Mouse (Mus musculus) stomach, embryonic 16.5 days (tissue): ENCODE measurements at regions not wholly inside any gene's neighbourhood (a gene's known extent, or its start where the extent isn't known, plus 50 kb on each side); places are given as distances from the start of the nearest gene placed in this dataset.

Experiments
- ATAC-seq: fragments of 200-750 bp; cut with Nextera tagmentation; 2 replicates; pipeline ENCODE4 v1.8.0; 2017; ENCODE audit warnings: moderate number of reproducible peaks, moderate TSS enrichment; ENCODE audit not compliant: insufficient read depth, low FRiP score
- H3K27ac ChIP-seq: fragments of 300-500 bp; sonication (generic); 2 replicates; pipeline ENCODE4 v1.5.1; 2014; ENCODE audit warnings: low read length
- H3K27me3 ChIP-seq: fragments of 300-500 bp; sonication (generic); 2 replicates; pipeline ENCODE4 v1.6.1; 2014; ENCODE audit warnings: low read length, control low read depth, mixed read lengths; ENCODE audit not compliant: control insufficient read depth, insufficient read depth
- H3K36me3 ChIP-seq: fragments of 300-500 bp; sonication (generic); 2 replicates; pipeline ENCODE4 v1.6.1; 2014; ENCODE audit warnings: low read length; ENCODE audit not compliant: control insufficient read depth, insufficient read depth
- H3K4me1 ChIP-seq: fragments of 300-500 bp; sonication (generic); 2 replicates; pipeline ENCODE4 v1.6.1; 2014; ENCODE audit warnings: low read length, control low read depth, mixed read lengths; ENCODE audit not compliant: control insufficient read depth, insufficient read depth
- H3K4me2 ChIP-seq: fragments of 300-500 bp; sonication (generic); 2 replicates; pipeline ENCODE4 v1.6.1; 2014; ENCODE audit warnings: low read depth, low read length, mixed read lengths
- H3K4me3 ChIP-seq: fragments of 300-500 bp; sonication (generic); replicated peaks from 2 replicates; pipeline ENCODE4 v1.5.1; 2014; ENCODE audit warnings: mild to moderate bottlenecking, low read length
- H3K9ac ChIP-seq: fragments of 300-500 bp; sonication (generic); 2 replicates; pipeline ENCODE4 v1.6.1; 2014; ENCODE audit warnings: low read length
- H3K9me3 ChIP-seq: fragments of 300-500 bp; sonication (generic); replicated peaks from 2 replicates; pipeline ENCODE4 v1.6.1; 2016; ENCODE audit warnings: low read length, control low read depth; ENCODE audit not compliant: control insufficient read depth
- WGBS: fragments of 180-500 bp; shearing (Covaris S2); extraction: QIAGEN DNeasy Blood & Tissue Kit; methylation state at CpG from one replicate; pipeline ENCODE4 v1.1.7; 2014; 5-methylcytosine and 5-hydroxymethylcytosine counted together

DNA sequence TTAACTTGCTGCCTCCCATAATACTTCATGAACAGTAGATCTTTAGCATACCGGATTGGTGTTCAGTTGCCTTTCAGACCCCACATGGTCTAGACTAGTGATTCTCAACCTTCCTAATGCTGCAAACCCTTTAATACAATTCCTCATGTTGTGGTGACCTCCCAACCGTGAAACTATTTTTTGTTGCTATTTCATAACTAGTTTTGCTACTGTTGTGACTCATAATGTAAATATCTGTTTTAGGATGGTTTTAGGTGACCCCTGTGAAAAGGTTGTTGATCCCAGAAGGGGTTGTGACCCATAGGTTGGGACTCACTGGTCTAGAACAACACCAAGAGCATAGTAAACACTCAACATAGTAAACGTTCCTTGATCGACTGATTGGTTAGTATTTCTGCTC, 304.1 kb downstream of the Slc4a3 start:
- Histone ChIP-seq H3K4me3 (no peak overlapping the region), H3K9ac (no peak overlapping the region), H3K36me3 (no peaks in the 10 kb centered on the region), H3K27ac (no peak overlapping the region), H3K4me2 (no peak overlapping the region), H3K4me1 (no peaks in the 10 kb centered on the region), H3K9me3 (no peaks in the 10 kb centered on the region), H3K27me3 (no peaks in the 10 kb centered on the region)
- ATAC-seq, result no peak
- 92% methylated on average over 4 of the region's 4 CpGs for WGBS

DNA sequence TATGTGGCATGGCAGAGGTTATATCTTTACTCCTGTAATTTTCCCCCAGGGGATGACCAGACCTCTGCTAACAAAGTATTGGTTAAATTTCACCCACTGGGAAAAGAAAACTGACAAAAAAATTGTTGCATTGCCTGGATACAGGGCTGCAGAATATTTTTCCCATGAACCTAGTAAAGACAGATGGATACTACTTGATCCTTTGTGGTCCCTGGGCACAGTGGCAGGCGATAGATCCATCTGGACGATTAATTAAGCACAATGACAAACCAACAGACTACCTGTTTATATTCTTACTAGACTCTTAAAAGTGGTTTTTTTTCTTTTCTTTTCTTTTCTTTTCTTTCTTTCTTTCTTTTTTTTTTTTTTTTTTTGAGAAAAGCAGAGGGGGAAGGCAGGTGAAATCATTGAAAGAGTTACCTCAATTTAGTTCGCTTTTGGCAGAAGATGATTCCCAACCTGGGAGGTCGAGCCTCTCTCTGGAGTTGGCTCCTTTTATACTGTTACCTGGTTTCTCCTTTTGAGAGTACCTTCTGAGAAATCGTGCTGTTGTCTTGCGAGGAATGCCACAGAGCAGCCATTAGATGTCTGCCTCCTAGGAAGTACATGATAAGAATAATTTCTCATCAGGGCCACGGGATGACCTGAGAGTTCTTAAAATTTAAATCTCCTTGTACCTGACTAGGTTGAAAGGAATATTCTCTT, 312.6 kb downstream of the Slc4a3 start:
- H3K4me1 ChIP-seq, result no peaks in the 10 kb centered on the region
- H3K4me2 ChIP-seq, result no peak overlapping the region
- H3K9me3 ChIP-seq, result no peaks in the 10 kb centered on the region
- ATAC-seq, result no peak
- 80% methylated on average over 7 of the region's 7 CpGs for WGBS
- no peak overlapping the region for H3K27ac ChIP-seq
- no peaks in the 10 kb centered on the region for H3K36me3 ChIP-seq
- no peak overlapping the region for H3K9ac ChIP-seq
- H3K27me3 ChIP-seq, result no peaks in the 10 kb centered on the region
- no peak overlapping the region for H3K4me3 ChIP-seq

DNA sequence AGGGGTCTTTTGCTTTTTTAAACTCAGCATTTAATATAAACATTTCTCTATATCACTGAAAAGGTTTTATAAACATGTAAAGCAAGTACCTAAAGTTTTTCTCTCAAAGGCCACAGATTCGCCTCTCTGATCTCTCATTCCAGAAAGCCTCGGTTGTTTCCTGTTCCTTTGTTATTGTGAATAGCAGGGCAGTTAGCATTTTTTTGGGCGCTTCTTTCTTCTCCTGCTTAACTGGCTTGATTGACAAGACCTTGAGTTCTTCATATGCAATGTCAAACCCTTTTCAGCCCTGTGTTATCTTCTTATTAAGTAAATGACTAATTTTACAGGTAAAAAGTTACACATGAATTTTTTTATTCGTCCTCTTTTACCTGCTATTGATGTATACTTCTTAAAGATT, 316.7 kb downstream of the Slc4a3 start:
- Histone ChIP-seq H3K27me3 (no peaks in the 10 kb centered on the region), H3K4me2 (no peak overlapping the region), H3K4me1 (no peaks in the 10 kb centered on the region), H3K4me3 (no peak overlapping the region), H3K27ac (no peak overlapping the region), H3K9me3 (no peaks in the 10 kb centered on the region), H3K36me3 (no peaks in the 10 kb centered on the region), H3K9ac (no peak overlapping the region)
- WGBS, result 60% methylated on average over 4 of the region's 4 CpGs
- ATAC-seq, result no peak

DNA sequence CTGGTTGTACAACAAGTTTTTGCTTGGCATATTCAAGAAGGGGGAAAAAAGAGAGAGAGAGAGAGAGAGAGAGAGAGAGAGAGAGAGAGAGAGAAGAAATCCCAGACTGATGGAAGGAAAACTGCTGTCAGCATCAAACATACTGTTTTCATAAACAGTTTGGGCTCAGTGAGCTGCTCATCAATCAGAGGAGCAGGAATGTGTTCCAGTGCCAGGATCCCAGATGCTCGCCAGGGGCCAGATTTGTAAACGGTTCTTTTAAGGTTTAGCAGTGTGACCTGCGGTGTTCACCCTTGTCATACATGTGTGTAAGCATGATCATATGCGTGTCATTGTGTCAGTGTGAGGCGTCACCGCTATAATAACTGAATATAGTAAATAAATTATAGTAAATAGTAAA, 320.5 kb downstream of the Slc4a3 start:
- Histone ChIP-seq H3K9me3 (no peaks in the 10 kb centered on the region), H3K4me1 (no peaks in the 10 kb centered on the region), H3K27ac (no peak overlapping the region), H3K4me2 (no peak overlapping the region), H3K27me3 (no peaks in the 10 kb centered on the region), H3K9ac (no peak overlapping the region), H3K36me3 (no peaks in the 10 kb centered on the region), H3K4me3 (no peak overlapping the region)
- no peak for ATAC-seq
- 51% methylated on average over 6 of the region's 6 CpGs for WGBS

DNA sequence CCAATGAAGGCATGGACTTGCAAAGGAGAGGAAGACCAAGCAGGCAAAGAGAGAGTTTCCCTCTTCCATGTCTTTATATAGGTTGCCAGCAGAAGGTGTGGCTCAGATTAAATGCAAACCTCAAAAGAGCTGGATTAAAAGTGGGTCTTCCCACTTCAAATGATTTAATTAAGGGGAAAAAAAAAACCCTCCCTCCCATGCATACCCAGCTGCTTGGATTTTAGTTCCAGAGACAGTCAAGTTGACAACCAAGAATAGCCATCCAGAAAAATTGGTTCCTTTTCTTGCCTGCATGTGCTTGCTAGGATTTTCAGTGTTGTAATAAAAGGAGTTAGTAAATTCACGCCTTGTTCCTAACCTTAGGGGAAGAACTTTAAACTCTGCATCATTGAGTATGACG, 323.3 kb downstream of the Slc4a3 start:
- ATAC-seq, result no peak
- no peak overlapping the region for H3K27ac ChIP-seq
- WGBS, result 74% methylated on average over 2 of the region's 2 CpGs

DNA sequence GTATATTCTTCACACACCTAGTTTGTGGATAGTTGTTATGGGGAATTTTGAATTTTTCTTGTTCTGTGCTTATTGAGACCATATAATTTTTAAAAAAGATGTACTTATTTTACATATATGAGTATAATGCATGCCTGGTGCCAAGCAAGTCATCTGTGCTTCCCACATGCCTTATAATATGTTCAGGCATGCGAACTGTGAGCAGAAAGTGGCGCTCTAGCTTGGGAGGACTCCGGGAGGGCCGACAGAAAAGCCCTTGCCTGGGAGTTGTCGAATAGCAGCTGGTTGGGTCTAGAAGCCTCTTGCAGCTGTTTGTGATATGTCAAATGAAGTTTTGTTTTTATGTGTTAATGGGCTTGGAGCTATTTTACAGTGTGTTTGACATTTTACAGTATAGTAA, 323.8 kb downstream of the Slc4a3 start:
- Histone ChIP-seq H3K9ac (no peak overlapping the region), H3K4me1 (no peaks in the 10 kb centered on the region), H3K4me2 (no peak overlapping the region), H3K27ac (no peak overlapping the region), H3K27me3 (no peaks in the 10 kb centered on the region), H3K9me3 (no peaks in the 10 kb centered on the region), H3K36me3 (no peaks in the 10 kb centered on the region), H3K4me3 (no peak overlapping the region)
- no peak for ATAC-seq
- 48% methylated on average over 5 of the region's 5 CpGs for WGBS

More for the DNA sequence above, 323.3 kb downstream of the Slc4a3 start:
- Histone ChIP-seq H3K4me2 (no peak overlapping the region), H3K4me3 (no peak overlapping the region), H3K27me3 (no peaks in the 10 kb centered on the region), H3K9ac (no peak overlapping the region), H3K9me3 (no peaks in the 10 kb centered on the region), H3K36me3 (no peaks in the 10 kb centered on the region), H3K4me1 (no peaks in the 10 kb centered on the region)

DNA sequence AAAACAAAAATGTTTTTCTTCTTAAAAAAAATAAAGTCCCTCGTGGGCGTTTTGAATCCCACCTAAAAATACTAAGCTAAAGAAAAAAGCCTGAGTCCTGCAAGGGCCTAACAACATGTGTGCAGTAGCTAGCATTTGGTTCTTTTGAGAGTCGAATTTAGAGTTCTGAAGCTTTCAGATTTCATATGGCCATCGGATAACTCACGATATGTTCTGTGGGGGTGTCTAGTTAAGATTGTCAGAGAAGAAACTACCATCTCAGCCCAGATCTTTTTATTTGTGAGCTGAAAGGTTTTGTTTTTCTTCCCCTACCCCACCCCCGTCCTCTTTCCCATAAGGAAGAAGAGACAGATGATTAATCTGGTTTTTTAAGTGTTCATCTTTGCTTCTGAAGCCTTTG, 327.8 kb downstream of the Slc4a3 start:
- H3K9me3 ChIP-seq, result no peaks in the 10 kb centered on the region
- H3K36me3 ChIP-seq, result no peaks in the 10 kb centered on the region
- H3K4me3 ChIP-seq, result no peak overlapping the region
- ATAC-seq, result no peak
- no peak overlapping the region for H3K27ac ChIP-seq
- no peaks in the 10 kb centered on the region for H3K4me1 ChIP-seq
- no peak overlapping the region for H3K9ac ChIP-seq
- no peaks in the 10 kb centered on the region for H3K27me3 ChIP-seq
- no peak overlapping the region for H3K4me2 ChIP-seq
- WGBS, result 86% methylated on average over 6 of the region's 6 CpGs

DNA sequence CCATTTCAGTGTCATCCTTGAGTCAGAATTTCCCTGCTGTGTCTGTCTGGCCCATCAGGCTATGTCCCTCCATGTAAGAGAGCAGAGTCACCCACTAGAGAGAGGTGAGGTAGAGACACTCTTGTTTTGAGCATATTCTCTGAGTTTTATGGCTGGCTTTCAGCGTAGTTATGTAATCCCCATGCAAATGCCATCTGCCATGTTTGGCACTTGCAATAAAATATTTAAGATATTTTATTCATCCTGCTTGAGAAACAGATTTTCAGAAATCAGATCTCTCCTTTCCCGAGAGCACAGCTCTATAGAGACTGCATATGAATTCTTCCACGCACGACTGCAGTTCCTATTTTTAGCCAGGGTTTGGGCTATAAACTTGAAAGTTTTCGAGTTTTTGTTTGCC, 331.1 kb downstream of the Slc4a3 start:
- ATAC-seq, result no peak
- Histone ChIP-seq H3K27ac (no peak overlapping the region), H3K9me3 (no peaks in the 10 kb centered on the region), H3K27me3 (no peaks in the 10 kb centered on the region), H3K4me3 (no peak overlapping the region), H3K9ac (no peak overlapping the region), H3K36me3 (no peaks in the 10 kb centered on the region), H3K4me2 (no peak overlapping the region), H3K4me1 (no peaks in the 10 kb centered on the region)
- 78% methylated on average over 5 of the region's 5 CpGs for WGBS

DNA sequence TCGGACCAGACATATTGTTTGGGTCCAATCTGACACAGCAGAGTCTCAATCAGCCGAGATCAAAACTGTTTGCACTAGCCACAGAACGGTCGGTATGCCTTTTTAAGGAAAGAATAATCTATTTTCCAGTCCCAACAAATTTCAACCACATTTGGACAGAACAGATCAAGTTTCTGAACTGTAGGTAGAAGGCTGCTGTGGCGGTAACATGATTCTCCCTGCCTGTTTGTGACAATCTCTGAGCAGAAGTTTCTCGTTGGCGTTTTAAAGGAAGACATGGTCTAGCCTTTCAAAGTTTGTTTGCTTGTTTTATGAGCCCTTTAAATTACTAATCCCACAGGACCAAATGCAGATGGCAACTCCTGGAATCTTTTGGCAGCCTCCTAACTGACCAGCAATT, 339.6 kb downstream of the Slc4a3 start:
- H3K36me3 ChIP-seq, result no peaks in the 10 kb centered on the region
- ATAC-seq, result no peak
- 12% methylated on average over 7 of the region's 7 CpGs for WGBS
- H3K27ac ChIP-seq, result no peak overlapping the region
- H3K4me3 ChIP-seq, result no peak overlapping the region
- H3K9ac ChIP-seq, result no peak overlapping the region
- no peaks in the 10 kb centered on the region for H3K4me1 ChIP-seq
- H3K9me3 ChIP-seq, result no peaks in the 10 kb centered on the region
- H3K27me3 ChIP-seq, result no peaks in the 10 kb centered on the region
- no peak overlapping the region for H3K4me2 ChIP-seq
